Mouse (Mus musculus): ENCODE measurements around the gene Cry2.

Cry2 gene

GRCm38 (mm10) chr2:92455704-92456103 is 21.9 kb upstream of the Cry2 start:
- POLR2A ChIA-PET, result interaction anchor here in 1 of 4 experiments (0.6 to 0.9 kb wide), 2 partner anchors 13 to 17 kb away, joined by 3 read pairs; no protein-coding TSS in a partner anchor
- CTCF ChIA-PET, result interaction anchor here in 1 of 4 experiments (0.6 kb wide), 1 partner anchor 371 kb away, joined by 3 read pairs; no protein-coding TSS in a partner anchor

GRCm38 (mm10) chr2:92454166-92454565 is 20.3 kb upstream of the Cry2 start:
- ChIA-PET CTCF (no interaction called here), POLR2A (interaction anchor here in 1 of 4 experiments (1.1 kb wide), 1 partner anchor 83 kb away, joined by 3 read pairs; no protein-coding TSS in a partner anchor)

- CTCF ChIA-PET, result no interaction called here
Measured at GRCm38 (mm10) chr2:92451126-92451525, 17.3 kb upstream of the Cry2 start.

DNA sequence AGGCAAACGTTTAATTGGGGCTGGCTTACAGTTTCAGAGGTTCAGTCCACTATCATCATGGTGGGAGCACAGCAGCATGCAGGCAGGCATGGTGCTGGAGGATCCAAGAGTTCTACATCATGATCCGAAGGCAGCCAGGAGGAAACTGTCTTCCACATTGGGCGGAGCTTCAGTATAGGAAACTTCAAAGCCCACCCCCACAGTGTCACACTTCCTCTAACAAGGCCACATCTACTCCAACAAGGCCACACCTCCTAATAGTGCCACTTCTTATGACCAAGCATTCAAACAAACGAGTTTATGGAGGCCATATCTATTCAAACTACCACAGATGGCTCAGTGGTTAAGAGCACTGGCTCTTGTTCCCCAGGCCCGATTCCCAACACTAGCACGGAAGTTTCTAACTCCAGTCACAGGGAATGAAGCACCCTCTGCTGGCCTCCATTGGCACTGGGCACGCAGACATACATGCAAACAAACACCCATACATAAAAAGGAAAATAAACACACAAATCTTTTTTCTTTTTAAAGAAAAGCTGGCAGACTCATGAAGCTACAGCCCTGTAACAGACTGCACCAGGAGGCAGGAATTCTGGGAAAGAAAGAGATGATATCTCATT is 13.4 kb upstream of the Cry2 start:
- POLR2A ChIA-PET, result interaction anchor here in 3 of 4 experiments (0.6 to 1.5 kb wide), 8 partner anchors 9 to 293 kb away, joined by 3 to 6 read pairs (median 3); partner anchors contain the start of gene Large2 (in 1 of the 3)

More at GRCm38 (mm10) chr2:92451126-92451525, 17.3 kb upstream of the Cry2 start:
- POLR2A ChIA-PET, result interaction anchor here in 2 of 4 experiments (1.3 to 1.8 kb wide), 2 partner anchors 9 to 534 kb away, joined by 3 to 6 read pairs; partner anchors contain the start of gene Slc35c1 (in 1 of the 2)

GRCm38 (mm10) chr2:92446656-92447055 is 12.8 kb upstream of the Cry2 start:
- POLR2A ChIA-PET, result interaction anchor here in 2 of 4 experiments (0.6 to 1.5 kb wide), 7 partner anchors 8 to 292 kb away, joined by 3 to 5 read pairs (median 3); partner anchors contain the start of gene Large2 (in 1 of the 2)
- CTCF ChIA-PET, result interaction anchor here in 2 of 4 experiments (0.5 to 3.0 kb wide), 9 partner anchors 9 to 514 kb away, joined by 3 to 12 read pairs (median 5); partner anchors contain the start of genes Large2 (in 1 of the 2), Mdk (in 1 of the 2), Pex16 (in 1 of the 2) and Slc35c1 (in 1 of the 2)

More for the DNA sequence above, 13.4 kb upstream of the Cry2 start:
- CTCF ChIA-PET, result interaction anchor here in 2 of 4 experiments (0.5 to 3.0 kb wide), 9 partner anchors 9 to 515 kb away, joined by 3 to 12 read pairs (median 5); partner anchors contain the start of genes Large2 (in 1 of the 2), Mdk (in 1 of the 2), Pex16 (in 1 of the 2) and Slc35c1 (in 1 of the 2)

DNA sequence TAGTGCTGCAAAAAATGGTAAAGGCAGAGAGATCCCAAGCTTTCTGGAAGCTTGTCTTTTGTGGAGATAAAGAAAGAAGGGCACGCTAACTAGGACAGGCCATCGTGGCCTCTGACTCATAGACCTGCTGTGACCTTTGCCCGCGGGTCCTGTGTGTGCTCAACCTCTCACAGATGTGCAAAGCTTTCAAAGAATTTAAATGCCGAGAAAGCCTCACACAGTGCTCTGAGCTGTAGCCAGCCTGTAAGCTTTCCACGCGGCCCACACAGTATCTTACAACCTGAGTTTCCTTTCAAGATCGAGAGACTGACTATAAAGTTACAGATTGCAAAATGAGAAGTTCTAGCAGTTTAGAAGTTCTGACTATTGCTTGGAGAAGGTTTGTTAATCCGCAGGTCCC is 12.0 kb upstream of the Cry2 start:
- POLR2A ChIA-PET, result interaction anchor here in 3 of 4 experiments (0.5 to 1.5 kb wide), 10 partner anchors 8 to 1411 kb away, joined by 3 to 5 read pairs (median 4); partner anchors contain the start of genes Large2 (in 1 of the 3), Rapsn (in 1 of the 3) and Slc35c1 (in 1 of the 3)
- CTCF ChIA-PET, result interaction anchor here in 1 of 4 experiments (1.3 to 3.0 kb wide), 3 partner anchors 8 to 71 kb away, joined by 3 to 12 read pairs (median 7); partner anchors contain the start of genes Large2, Pex16 and Slc35c1

DNA sequence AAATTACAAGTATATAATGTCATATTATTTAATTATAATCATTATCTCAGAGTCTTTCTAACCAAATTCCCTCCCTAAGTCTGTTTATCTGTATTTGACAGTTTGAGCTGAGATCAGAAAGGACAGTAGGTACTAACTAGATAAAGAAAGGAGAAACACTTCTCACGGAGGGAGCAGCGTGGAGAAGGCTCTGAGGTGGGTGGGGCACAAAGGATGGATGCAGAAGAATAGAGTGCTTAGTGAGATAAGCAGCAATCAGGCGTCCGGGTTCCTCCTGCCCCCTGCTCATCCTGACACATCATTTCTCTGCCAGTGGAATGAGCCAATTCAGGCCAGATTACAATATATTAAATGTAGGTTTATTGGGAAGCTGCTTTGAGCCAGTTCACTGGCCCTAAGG is 10.5 kb upstream of the Cry2 start:
- ChIA-PET CTCF (no interaction called here), POLR2A (no interaction called here)

GRCm38 (mm10) chr2:92443313-92443712 is 9.5 kb upstream of the Cry2 start:
- POLR2A ChIA-PET, result interaction anchor here in 1 of 4 experiments (1.3 kb wide), 1 partner anchor 12 kb away, joined by 3 read pairs; no protein-coding TSS in a partner anchor
- CTCF ChIA-PET, result interaction anchor here in 1 of 4 experiments (0.5 kb wide), 1 partner anchor 43 kb away, joined by 3 read pairs; no protein-coding TSS in a partner anchor

DNA sequence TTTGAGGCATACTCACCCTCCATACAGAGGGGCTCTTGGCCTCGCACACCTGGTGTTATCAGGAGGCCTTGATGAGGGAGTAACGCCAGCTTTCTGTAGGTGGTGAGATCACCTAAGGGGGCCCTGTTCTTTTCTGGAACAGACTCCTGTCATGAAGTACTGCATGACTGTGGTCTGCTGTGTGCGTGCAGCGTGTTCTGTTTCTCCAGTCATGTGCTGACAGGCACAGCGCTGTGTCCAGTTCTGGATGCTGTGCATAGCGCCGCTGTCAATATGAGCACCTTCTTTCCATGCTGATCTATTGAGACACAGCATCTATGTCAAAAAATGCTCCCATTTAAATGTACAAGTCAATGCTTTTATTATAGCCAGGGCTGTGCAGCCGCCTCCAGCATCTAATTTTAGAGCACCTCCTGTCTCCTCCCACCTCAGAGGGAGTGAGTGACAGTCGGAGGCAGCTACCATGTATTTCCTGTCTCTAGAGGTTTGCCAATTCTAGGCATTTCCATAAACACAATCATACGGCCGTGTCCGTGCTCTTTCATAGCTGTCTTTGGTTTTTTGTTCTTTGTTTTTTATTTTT is 8.7 kb upstream of the Cry2 start:
- POLR2A ChIA-PET, result interaction anchor here in 2 of 4 experiments (0.5 to 1.3 kb wide), 3 partner anchors 13 to 314 kb away, joined by 3 to 6 read pairs (median 3); no protein-coding TSS in a partner anchor
- CTCF ChIA-PET, result interaction anchor here in 3 of 4 experiments (0.5 to 1.0 kb wide), 4 partner anchors 44 to 167 kb away, joined by 3 to 4 read pairs (median 3); no protein-coding TSS in a partner anchor

- ChIA-PET CTCF (interaction anchor here in 1 of 4 experiments (1.2 kb wide), 1 partner anchor 9 kb away, joined by 5 read pairs; no protein-coding TSS in a partner anchor), POLR2A (interaction anchor here in 1 of 4 experiments (0.7 to 0.8 kb wide), 2 partner anchors 21 to 598 kb away, joined by 3 read pairs; no protein-coding TSS in a partner anchor)
Measured at GRCm38 (mm10) chr2:92440432-92440831, 6.6 kb upstream of the Cry2 start.

- ChIA-PET CTCF (interaction anchor here (0.6 to 2.9 kb wide), 15 partner anchors 7 to 671 kb away, joined by 3 to 11 read pairs (median 3); no protein-coding TSS in a partner anchor), POLR2A (interaction anchor here in 3 of 4 experiments (0.7 to 1.8 kb wide), 6 partner anchors 8 to 43 kb away, joined by 3 to 5 read pairs (median 4); no protein-coding TSS in a partner anchor)
Measured at GRCm38 (mm10) chr2:92438567-92438966, 4.7 kb upstream of the Cry2 start.

DNA sequence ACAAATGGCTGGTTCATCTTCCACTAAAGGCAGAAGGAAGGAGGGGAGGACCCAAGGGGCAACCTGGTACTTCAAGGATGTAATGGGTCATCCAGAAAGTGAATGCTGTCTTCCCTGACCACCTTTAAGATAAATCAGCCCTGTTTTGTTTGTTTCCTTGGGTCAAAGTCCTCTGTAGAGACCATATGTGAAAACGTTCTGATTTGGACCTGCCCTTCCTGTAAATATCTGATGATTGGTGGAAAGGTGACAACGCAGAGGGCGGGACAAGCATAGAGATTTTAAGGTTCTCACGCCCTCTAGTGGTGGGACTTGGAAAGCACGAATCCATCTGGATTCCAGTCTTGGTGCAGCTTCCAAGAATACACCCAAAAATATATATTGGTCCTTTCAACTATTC is 4.0 kb upstream of the Cry2 start:
- ChIA-PET CTCF (interaction anchor here in 3 of 4 experiments (0.6 to 2.9 kb wide), 14 partner anchors 8 to 443 kb away, joined by 3 to 11 read pairs (median 3); no protein-coding TSS in a partner anchor), POLR2A (interaction anchor here in 3 of 4 experiments (0.7 to 1.8 kb wide), 6 partner anchors 9 to 141 kb away, joined by 3 to 5 read pairs (median 4); no protein-coding TSS in a partner anchor)

GRCm38 (mm10) chr2:92437366-92437765 is 3.5 kb upstream of the Cry2 start:
- POLR2A ChIA-PET, result interaction anchor here in 2 of 4 experiments (1.1 to 1.8 kb wide), 3 partner anchors 9 to 141 kb away, joined by 4 to 5 read pairs (median 5); no protein-coding TSS in a partner anchor

DNA sequence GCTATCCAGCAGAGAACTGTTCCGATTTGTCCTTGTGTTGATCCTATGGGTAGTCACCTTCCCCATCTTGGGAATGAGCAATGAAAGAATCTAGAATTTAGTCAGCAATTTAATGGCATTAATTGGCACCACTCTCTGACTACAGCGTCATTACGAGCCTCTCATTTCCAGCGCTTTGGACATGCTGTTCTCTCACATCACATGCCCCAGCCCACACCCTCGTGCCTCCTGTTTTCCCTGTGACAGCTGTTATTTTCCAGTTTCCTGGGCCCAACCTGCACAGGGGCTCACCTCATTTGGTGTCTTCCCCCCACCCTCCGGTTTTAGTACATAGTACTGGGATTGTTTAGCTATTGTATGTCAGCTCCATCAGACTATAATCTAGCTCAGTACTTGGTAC is 1.2 kb upstream of the Cry2 start:
- ChIA-PET POLR2A (interaction anchor here in 3 of 4 experiments (0.6 to 15.5 kb wide), 13 partner anchors 9 to 427 kb away, joined by 3 to 178 read pairs (median 4); partner anchors contain the start of genes Large2 (in 1 of the 3) and Pex16 (in 1 of the 3)), CTCF (interaction anchor here in 1 of 4 experiments (0.7 to 2.2 kb wide), 4 partner anchors 8 to 139 kb away, joined by 3 to 5 read pairs (median 3); no protein-coding TSS in a partner anchor)

More at GRCm38 (mm10) chr2:92437366-92437765, 3.5 kb upstream of the Cry2 start:
- CTCF ChIA-PET, result interaction anchor here in 3 of 4 experiments (0.6 to 2.9 kb wide), 6 partner anchors 9 to 215 kb away, joined by 3 to 11 read pairs (median 4); no protein-coding TSS in a partner anchor

DNA sequence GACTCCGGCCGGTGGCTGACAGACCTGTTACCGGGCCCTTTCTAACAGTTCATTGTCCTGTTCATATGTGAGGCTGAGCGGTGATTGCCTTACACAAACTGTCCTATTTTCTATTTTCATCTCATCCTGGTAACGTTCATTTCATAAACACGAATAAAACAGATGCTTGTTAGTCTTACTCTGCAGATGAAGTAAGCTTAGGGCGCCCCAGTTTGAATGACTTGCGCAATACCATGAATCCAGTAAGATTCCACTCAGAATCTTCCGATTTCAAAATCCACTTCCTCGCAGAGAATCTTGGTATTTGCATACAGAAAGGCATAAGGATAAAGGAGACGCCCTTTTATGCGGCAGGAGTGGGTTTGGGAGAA is 517 bp upstream of the Cry2 start:
- CTCF ChIA-PET, result interaction anchor here in 1 of 4 experiments (1.1 to 2.2 kb wide), 2 partner anchors 10 to 138 kb away, joined by 3 to 5 read pairs; no protein-coding TSS in a partner anchor
- POLR2A ChIA-PET, result interaction anchor here in 3 of 4 experiments (0.6 to 15.5 kb wide), 13 partner anchors 8 to 426 kb away, joined by 3 to 178 read pairs (median 5); partner anchors contain the start of genes Large2 (in 2 of the 3) and Pex16 (in 2 of the 3)

DNA sequence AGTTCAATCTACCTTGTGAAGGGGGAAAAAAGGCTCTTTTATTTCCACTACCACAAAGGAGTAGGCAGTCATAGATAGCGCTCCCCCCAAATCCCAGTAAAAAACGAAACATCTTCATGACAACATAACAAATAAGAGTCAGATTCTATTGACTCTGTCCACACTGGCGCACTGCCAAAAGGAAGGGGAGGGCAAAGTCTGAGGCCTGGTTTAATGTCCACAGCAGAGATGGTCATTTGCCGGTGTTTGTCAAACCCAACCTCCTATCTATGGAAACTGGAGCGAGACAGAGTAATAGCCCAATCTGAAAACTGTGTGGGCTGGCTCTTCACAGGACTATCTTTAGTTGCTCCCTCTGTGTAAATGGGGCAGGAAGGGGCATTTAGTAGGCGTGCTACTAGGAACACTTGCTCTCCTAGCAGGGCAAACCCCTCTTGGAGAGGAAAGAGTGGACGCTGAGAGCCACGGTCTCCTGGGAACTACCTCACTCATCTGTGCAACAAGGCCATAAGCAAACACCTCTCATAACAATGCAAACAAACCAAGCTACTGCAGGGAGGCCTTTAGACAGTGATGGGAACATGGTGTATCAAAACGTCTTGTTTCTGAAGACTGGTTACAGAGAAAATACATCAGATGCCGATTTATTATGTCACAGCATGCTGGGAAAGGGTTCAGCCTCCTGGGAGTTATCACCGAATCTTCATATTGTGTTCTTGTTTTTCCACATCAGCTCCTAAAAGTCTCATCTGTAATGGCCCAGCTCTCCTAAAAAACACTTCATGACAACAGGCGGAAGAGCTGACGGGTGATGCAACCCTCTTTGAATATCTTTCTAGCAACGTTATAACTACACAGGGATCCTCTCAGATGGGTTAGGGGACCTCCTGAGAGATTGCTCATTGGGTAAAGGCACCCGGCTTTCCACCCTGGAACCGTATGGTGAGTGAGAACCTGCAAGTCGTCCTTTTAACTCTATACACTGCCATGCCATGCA is 1.2 kb downstream of the Cry2 start:
- ChIA-PET CTCF (interaction anchor here in 3 of 4 experiments (0.6 to 2.0 kb wide), 8 partner anchors 7 to 472 kb away, joined by 3 to 10 read pairs (median 4); no protein-coding TSS in a partner anchor), POLR2A (interaction anchor here (0.6 to 15.5 kb wide), 20 partner anchors 7 to 424 kb away, joined by 3 to 178 read pairs (median 4); partner anchors contain the start of genes Large2 (in 2 of the 4), Pex16 (in 2 of the 4) and Slc35c1 (in 1 of the 4))
